Mouse (Mus musculus): ENCODE results near the gene Mkrn2. TPM values are rescaled to one million over a fixed set of nuclear protein-coding genes. Genes with fewer than 3 reads are reported as not detected.

Mkrn2 gene
- polyA plus RNA-seq, 1 experiment from 2014 or later, result 27.1 TPM

- no peak overlapping the region for H3K4me3 ChIP-seq
- ATAC-seq (ENCODE audit: borderline replicate concordance, extremely low read depth, low FRiP score, low TSS enrichment), result no peak
- H3K9me3 ChIP-seq, result no peaks in the 10 kb centered on the region
- H3K27me3 ChIP-seq, result no peaks in the 10 kb centered on the region
- peaks cover 26% of the 10 kb centered on the region for H3K4me1 ChIP-seq
- H3K27ac ChIP-seq, result no peak overlapping the region
- no peak overlapping the region for H3K9ac ChIP-seq
- H3K36me3 ChIP-seq, result no peaks in the 10 kb centered on the region
- no peak overlapping the region for H3K4me2 ChIP-seq
These were observed 50.0 kb downstream of the Mkrn2 start for GRCm38 (mm10) chr6:115651719-115652118.

GRCm38 (mm10) chr6:115653939-115654338, 52.2 kb downstream of the Mkrn2 start:
- WGBS, result 33% methylated on average over 2 of the region's 2 CpGs

GRCm38 (mm10) chr6:115658802-115659201, 57.1 kb downstream of the Mkrn2 start:
- Histone ChIP-seq H3K4me2 (no peak overlapping the region), H3K9me3 (no peaks in the 10 kb centered on the region), H3K27me3 (no peaks in the 10 kb centered on the region), H3K4me1 (no peaks in the 10 kb centered on the region), H3K27ac (no peak overlapping the region), H3K36me3 (0 out of 2 replicates have a peak, but pooled peaks cover 3% of the 10 kb centered on the region), H3K4me3 (no peak overlapping the region), H3K9ac (no peak overlapping the region)
- ATAC-seq (ENCODE audit: borderline replicate concordance, extremely low read depth, low FRiP score, low TSS enrichment), result no peak

More at GRCm38 (mm10) chr6:115653939-115654338, 52.2 kb downstream of the Mkrn2 start:
- no peaks in the 10 kb centered on the region for H3K36me3 ChIP-seq
- H3K9ac ChIP-seq, result no peak overlapping the region
- no peaks in the 10 kb centered on the region for H3K27me3 ChIP-seq
- H3K4me2 ChIP-seq, result no peak overlapping the region
- no peaks in the 10 kb centered on the region for H3K9me3 ChIP-seq
- no peak for ATAC-seq (ENCODE audit: borderline replicate concordance, extremely low read depth, low FRiP score, low TSS enrichment)
- no peak overlapping the region for H3K4me3 ChIP-seq
- no peak overlapping the region for H3K27ac ChIP-seq
- peaks cover 20% of the 10 kb centered on the region for H3K4me1 ChIP-seq

- Histone ChIP-seq H3K27me3 (no peaks in the 10 kb centered on the region), H3K9ac (no peak overlapping the region), H3K27ac (no peak overlapping the region), H3K4me1 (0 out of 2 replicates have a peak, but pooled peaks cover 5% of the 10 kb centered on the region), H3K9me3 (no peaks in the 10 kb centered on the region), H3K36me3 (0 out of 2 replicates have a peak, but pooled peaks cover 3% of the 10 kb centered on the region), H3K4me3 (no peak overlapping the region), H3K4me2 (no peak overlapping the region)
- WGBS, result 74% methylated on average over 3 of the region's 3 CpGs
- no peak for ATAC-seq (ENCODE audit: borderline replicate concordance, extremely low read depth, low FRiP score, low TSS enrichment)
These were observed 62.6 kb downstream of the Mkrn2 start for GRCm38 (mm10) chr6:115664268-115664667.

- ATAC-seq (ENCODE audit: borderline replicate concordance, extremely low read depth, low FRiP score, low TSS enrichment), result no peak
These were observed 64.9 kb downstream of the Mkrn2 start for GRCm38 (mm10) chr6:115666641-115667040.

More at GRCm38 (mm10) chr6:115666641-115667040, 64.9 kb downstream of the Mkrn2 start:
- Histone ChIP-seq H3K9ac (no peak overlapping the region), H3K4me3 (no peak overlapping the region), H3K4me2 (no peak overlapping the region), H3K4me1 (0 out of 2 replicates have a peak, but pooled peaks cover 8% of the 10 kb centered on the region), H3K27ac (no peak overlapping the region), H3K9me3 (no peaks in the 10 kb centered on the region), H3K36me3 (0 out of 2 replicates have a peak, but pooled peaks cover 3% of the 10 kb centered on the region), H3K27me3 (no peaks in the 10 kb centered on the region)
- 77% methylated on average over 4 of the region's 4 CpGs for WGBS

Other genes with a start within 250 kb of the Mkrn2 start
- gene Pparg, start 241.0 kb upstream of the Mkrn2 start, polyA plus RNA-seq (2015; fragmentation: Nextera tagmentation; extraction: Ambion mirVana), result 3.9 and 4.2 TPM in 2 replicates
- gene Tsen2, start 57.2 kb upstream of the Mkrn2 start, polyA plus RNA-seq (2015; fragmentation: Nextera tagmentation; extraction: Ambion mirVana), result 27.9 and 29.1 TPM in 2 replicates
- gene Mkrn2os, start 9.3 kb upstream of the Mkrn2 start, polyA plus RNA-seq (2015; fragmentation: Nextera tagmentation; extraction: Ambion mirVana), result 0.19 and 0.25 TPM in 2 replicates
- gene Raf1, start 74.7 kb downstream of the Mkrn2 start, polyA plus RNA-seq (2015; fragmentation: Nextera tagmentation; extraction: Ambion mirVana), result 81.9 and 90.6 TPM in 2 replicates
- 2.6 and 3.1 TPM in 2 replicates for gene Tmem40, start 160.5 kb downstream of the Mkrn2 start, polyA plus RNA-seq (2015; fragmentation: Nextera tagmentation; extraction: Ambion mirVana)
- 32.0 and 32.1 TPM in 2 replicates for gene Cand2, start 172.6 kb downstream of the Mkrn2 start, polyA plus RNA-seq (2015; fragmentation: Nextera tagmentation; extraction: Ambion mirVana)
- 2,081 and 2,182 TPM in 2 replicates for gene Rpl32, start 206.8 kb downstream of the Mkrn2 start, polyA plus RNA-seq (2015; fragmentation: Nextera tagmentation; extraction: Ambion mirVana)
- 1.1 and 1.2 TPM in 2 replicates for gene Efcab12, start 236.5 kb downstream of the Mkrn2 start, polyA plus RNA-seq (2015; fragmentation: Nextera tagmentation; extraction: Ambion mirVana)